Mouse (Mus musculus) heart, postnatal 36 days (tissue): Measurements from ENCODE around the gene Blm. TPM values are rescaled to one million over a fixed set of nuclear protein-coding genes. Genes with fewer than 3 reads are reported as not detected.
"Not testable (repeated sequence)": the region's sequence is repeated elsewhere in the genome, so short reads cannot be mapped to it uniquely, and the experiment has no call there.

ENCODE experiments used
- DNase-seq, 2 experiments: peaks; one replicate each; pipeline ENCODE4 v3.0.0; 2021 to 2022
- intact Hi-C: fragments of 180-260 bp; cut with DNase I; formaldehyde crosslinking; loops from one replicate; pipeline ENCODE4 v1.15.1; 2025
- total RNA-seq, 2 experiments: library from RNA; stranded (reverse); gene quantifications; 2 replicates each; pipeline ENCODE4 v1.2.3; 2021

Gene Blm
- total RNA-seq, 2 experiments from 2014 or later: 1.3 to 1.7 TPM

DNA sequence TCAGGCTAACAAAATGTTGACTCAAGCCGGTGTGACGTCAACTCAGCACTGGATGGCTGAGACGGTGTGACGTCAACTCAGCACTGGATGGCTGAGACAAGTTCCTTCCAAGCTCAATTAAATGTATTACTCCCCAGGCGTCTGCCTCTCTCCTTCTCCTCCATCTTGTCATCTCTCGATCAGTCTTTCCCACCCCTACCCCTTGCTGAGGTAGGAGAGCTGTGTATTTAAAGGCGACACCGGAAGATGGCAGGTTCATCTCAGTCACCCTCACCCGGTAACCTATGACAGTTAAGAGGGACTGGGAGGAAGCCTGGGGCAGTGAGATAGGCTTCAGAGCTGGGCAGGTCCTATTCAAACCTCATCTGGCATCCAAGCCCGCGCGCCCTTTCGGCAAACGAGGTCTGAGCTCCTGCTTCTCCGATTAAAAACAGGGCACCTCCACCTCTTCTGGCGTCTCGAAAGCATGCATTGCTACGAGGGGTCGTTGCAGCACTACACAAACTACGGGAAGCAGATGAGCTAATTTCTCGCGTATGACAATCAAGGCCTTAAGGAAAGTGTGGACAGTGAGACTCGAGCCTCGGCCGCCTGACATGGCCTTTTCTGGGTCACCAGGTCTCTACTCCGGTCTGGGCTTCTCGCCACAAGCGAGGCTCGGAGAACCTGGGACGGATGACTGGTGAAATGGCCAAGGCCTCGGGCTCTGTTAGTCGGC is 469 bp downstream of the Blm start:
- intact Hi-C loops: loop anchor here (1.0 to 2.0 kb wide), 2 partner anchors 46 to 134 kb away; no protein-coding TSS in a partner anchor
- DNase-seq: no peak

DNA sequence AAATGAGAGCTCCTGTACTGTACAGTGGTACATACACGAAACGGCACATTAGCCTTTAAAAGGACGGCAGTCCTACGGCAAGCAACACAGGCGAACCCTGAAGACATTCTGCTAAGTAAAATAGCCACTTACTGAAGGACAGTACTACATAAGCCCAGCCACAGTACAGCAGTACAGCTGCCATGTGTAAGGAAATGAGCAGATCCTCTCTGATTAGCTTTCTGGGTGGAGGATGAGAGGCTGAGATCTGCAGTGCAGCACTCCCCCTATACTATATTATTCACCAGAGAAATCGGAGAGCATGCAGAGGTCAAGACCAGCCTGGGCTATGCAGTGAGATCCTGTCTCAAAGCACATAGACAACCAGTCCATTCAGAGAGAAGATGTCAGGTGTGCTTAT is 3.8 kb downstream of the Blm start:
- intact Hi-C loops: no loop called here
- DNase-seq: no peak

DNA sequence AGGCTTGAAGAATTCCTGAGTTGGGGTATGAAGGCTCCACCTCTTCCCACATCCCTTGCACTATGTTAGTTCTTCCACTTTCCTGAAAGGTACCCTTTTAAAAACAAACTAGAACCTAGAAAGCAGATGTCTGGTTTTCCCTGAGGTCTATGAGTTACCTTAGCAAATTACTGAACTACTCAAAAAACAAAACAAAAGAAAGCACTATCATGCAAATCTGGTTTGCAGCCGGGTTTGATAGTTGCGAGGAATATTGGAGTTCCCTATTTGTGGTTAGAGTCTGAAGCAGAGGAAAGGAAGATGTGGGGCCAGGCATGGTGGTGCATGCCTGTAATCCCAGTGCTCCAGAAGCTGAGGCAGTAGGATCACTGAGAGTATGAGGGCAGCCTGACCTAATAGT is 4.3 kb downstream of the Blm start:
- no peak for DNase-seq
- intact Hi-C loops: no loop called here

DNA sequence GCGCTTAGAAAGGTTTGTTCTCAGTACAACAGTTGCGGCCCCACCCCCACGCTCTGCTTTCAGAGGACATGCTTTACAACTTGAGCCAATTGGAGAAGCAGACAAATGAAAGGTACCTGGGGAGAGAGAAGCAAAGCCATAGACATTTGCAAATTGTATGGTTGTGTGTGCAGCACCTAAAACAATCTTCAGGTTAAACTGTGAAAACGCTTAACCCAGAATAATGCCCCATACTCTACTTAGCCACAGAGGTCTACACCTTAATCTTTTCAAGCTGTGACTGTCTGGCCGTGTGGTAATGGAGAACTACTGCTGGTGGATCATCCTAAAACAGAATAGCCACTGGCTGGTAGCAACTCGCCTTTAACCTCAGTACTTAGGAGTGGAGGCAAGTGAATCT is 8.2 kb downstream of the Blm start:
- intact Hi-C loops: no loop called here
- no peak for DNase-seq

DNA sequence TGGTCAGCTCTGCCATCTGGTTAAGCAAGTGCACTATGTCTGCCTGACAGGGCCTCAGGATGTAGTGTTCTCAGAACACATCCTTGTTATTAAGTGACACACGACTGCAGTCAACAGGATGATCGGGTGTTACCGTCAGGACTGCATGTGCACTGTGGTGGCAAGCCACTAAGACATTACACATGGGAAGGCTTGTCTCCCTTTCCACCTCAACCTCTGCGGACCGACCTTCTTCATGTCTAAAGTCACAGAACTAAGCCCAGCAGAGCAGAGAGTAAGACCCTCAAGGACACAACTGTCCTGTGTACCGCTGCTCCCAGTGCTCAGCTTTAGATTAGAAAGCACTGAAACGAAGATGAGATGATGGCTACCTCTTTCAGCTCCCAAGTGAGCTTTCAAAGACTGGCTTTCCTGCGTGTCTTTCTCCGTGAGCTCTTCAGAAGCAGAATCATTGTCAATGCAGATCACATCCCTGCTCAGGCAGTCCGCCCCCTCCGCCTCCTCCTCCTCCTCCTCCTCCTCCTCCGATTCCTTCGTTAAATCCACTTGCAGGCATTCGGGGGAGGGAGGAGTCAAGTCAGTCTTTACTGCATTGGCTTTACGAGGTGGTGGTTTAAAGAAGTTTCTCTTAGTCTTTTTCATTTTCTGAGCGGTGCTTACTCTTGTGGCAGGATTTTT is 22.4 kb downstream of the Blm start:
- intact Hi-C loops: no loop called here
- no peak for DNase-seq

DNA sequence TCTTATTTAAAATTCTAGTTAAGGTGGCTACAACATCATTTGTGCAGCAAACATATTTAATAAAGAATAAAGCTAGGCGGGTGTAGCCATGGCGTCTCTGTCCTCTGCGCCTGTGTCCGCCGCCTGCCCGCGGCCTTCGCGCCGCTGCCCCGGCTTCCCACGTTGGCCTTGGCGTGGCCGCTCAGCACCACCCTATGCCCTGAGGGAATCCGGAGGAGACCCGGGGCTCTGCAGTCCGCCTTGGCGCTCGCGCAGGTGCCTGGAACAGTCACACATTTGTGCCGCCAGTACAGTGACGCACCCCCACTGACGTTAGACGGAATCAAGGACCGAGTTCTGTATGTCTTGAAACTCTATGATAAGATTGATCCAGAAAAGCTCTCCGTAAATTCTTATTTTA is 27.2 kb downstream of the Blm start:
- intact Hi-C loops, DNase-seq: not testable (repeated sequence)

DNA sequence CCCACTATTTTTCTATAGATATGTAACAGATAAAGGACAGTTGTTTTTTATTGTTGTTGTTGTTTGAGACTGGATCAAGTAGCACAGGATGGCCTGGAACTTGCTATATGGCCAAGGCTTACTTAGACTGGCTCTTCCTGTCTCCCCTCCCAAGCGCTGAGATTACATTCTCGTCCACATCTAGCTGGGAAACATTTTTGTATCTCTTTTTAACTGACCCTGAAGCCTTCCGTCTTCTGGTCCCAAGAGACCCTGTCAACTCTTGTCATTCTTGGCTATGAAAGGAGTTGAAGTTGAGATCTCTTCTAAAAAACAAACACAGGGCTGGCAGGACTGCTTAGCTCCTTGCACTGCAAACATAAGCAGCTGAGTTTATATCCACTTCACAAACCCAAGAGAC is 28.9 kb downstream of the Blm start:
- no peak for DNase-seq
- intact Hi-C loops: no loop called here

DNA sequence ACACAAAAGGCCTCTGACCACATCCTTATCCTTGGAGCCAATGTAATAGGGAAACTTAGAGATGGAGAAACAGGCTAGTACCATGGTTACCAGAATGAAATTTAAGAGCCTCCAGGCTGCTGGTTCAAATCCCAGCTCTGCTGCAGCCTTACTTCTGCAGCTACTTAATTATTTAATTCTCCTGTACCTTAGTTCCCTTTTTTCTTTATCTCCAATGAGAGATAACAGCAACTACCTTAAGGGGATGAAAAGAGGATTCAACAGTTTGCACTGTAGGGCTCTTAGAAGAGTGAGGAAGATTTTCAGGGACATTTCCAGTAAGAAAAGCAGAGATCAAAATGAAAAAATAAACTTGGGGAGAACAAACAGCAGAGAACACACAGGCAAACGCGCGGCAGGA is 30.0 kb downstream of the Blm start:
- intact Hi-C loops: no loop called here

DNA sequence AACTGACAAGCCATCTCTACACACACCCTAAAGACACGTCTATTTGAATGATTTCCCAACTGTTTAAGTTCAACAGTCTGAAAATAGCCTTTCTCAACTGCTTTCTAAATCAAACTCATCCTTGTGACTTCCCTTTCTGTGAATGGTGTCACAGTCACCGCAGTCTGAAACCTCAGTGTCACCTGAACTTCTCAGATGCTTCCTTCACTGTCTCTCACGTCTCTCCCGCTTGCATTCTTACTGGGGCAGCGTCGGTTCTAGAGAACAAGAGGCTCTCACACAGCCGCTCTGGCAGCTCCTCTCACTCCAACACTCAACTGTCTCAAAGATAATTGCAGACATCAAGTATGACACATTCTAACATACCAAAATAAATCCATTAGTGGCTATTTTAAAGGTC is 33.9 kb downstream of the Blm start:
- intact Hi-C loops: no loop called here
- DNase-seq: no peak

More for the DNA sequence above, 30.0 kb downstream of the Blm start:
- DNase-seq: no peak

DNA sequence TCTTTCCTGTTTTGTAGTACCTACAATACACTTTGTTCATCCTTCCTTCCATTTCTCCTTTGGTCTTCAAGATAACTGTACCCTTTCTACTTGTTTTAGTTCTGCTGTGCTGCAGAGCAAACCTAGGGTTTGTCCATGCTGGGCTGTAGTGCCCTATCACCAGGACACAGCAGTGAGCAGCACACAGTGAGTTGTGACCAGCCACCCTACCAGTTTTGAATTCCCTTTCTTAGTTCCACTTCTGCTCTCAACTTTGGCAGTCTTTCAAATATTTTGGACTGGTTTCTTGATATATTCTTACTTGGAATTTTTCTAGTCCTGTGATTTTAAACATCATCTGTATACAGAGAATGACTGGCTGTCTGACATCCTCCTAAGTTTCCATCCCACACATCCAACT is 34.8 kb downstream of the Blm start:
- no peak for DNase-seq
- intact Hi-C loops: no loop called here

DNA sequence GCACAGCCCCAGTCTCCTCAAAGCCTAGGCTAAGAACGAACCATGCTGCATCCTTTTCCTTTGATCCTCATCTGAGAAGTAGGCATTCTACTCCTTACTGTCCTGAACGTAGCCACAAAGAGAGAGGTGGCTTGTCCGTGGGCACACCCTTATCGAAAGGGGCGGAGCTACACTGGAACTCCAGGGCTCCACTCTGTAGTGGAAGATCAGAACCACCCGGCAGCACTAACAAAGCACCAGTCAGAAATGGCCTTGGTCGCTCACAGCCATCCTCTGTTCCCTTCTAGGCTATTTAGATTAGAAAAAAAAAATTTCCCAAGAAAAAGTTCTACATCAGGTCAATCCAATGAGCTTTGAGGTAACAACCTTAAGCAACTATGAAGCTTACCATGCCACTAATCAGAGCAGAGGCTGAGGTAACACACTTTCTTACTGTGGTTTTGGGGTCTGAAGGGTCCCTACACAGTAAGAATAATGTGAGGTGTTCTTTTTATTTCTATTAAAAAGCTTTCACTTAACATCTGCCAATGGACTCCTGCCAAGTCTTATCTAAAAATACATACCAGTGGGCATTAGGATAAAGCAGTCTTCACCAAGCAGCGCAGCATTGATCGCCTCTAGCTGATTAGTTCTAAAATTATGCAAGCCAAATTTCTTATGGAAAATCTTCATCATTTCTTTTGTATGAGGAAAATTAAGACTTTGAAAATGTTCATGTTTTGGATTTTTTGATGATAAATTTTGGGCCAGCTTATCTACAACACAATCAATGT is 35.5 kb downstream of the Blm start:
- DNase-seq: no peak
- intact Hi-C loops: no loop called here

DNA sequence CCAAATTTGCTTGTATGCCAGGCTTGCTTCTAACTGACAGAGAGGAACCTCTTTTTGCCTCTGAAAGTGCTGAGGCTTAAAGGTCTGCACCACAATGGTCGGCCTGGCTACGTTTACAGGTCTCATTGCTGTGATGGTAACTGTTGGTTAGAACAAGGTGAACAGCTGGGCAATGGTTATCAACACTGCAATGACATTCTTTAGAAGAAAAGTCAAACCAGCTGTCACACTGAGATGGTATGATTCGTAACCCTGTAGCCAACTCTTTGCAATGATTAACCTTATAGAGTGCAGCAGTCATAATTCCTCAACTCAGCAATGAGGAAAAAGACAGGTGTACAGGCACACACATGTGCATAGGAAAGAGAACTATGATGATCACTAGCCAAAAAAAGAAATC is 38.3 kb downstream of the Blm start:
- intact Hi-C loops: no loop called here
- DNase-seq: no peak

DNA sequence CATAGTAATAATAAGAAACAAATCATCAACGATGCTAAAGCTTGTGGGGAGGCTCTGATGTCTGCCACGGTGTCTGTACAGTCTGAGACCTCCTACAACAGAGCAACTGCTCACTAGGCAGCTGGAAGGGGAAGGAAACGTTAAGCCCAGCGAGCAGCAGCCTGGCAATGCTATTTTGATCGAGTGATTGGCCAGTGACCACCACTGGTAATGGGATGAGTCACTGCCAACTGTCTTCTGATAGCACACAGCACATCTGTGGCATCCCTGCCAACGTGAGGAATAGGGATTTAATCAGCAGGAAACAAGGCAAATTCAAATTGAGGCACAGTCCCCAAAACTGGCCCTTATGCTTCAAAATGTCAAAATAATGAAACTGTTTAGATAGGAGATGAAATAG is 39.7 kb downstream of the Blm start:
- intact Hi-C loops: no loop called here

DNA sequence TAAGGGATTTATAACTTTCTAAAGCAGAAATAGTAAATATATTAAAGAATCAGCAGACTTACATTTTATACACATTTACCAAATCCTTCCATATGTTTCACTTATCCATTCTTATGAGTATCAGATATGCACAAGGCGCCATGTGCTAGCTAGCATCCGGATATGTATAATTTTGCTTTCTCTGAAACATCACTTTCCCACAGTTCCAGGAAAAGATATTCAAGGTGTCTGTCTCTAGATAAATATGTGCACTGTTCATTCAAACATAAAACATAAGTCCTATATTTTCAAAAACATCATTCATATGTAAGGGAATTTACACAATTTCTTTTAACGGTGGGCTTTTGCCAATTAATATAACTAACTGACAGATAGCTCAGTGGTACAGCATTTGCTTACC is 42.9 kb downstream of the Blm start:
- intact Hi-C loops: no loop called here
- DNase-seq: no peak

More for the DNA sequence above, 39.7 kb downstream of the Blm start:
- no peak for DNase-seq

DNA sequence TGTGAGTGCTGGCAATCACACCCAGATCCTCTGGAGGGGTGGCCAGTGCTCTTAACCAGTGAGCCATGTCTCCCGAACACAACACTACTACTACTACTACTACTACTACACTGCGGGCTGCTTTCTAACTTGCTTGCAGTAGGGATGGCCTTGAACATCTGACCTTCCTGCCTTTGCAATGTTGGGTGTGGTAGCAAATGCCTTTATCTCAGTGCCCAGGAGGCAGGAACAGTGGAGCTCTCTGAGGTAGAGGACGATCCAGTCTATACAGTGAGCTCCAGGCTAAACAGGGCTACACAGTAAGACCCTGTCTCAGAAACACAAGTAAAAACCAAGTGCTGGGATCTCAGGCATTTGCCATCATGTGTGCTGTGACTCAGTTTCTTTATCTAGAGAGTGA is 43.8 kb downstream of the Blm start:
- DNase-seq: no peak
- intact Hi-C loops: no loop called here

DNA sequence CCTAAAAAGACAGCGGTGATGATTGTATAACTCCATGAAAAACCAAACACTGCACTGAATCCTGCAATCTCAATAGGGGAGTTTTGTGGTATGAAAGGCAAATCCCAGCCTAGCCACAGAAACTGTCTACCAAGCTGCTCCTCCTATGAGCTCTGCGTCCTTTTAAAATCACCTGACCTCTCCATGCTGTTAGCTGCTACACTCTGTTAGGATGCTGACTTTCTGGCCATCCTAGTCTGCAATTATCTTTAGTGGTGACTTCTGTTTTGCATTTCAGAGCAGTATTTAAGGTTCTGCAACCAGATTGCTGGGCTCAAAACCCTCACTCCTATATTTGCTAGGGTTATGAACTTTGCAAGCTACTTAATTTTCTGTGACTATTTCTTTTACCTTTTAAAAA is 44.6 kb downstream of the Blm start:
- DNase-seq: no peak
- intact Hi-C loops: no loop called here

DNA sequence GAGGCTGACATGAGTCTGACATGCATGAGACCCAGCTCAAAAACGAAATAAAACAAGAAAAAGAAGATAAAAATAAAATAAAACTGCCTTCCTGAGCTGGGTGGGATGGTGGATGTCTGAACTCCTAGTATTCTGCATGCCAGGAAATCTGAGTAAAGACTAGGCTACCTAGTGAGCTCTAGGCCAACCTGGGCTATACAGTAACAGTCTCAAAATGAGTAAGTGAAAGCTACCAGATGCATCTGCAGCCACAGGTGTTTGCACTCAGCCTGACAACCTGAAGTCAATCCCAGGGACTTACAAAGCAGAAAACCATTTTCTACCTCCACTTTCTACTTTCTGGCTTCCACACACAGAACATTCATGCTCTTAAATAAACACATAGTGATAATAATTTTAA is 45.5 kb downstream of the Blm start:
- intact Hi-C loops: no loop called here
- DNase-seq: no peak

DNA sequence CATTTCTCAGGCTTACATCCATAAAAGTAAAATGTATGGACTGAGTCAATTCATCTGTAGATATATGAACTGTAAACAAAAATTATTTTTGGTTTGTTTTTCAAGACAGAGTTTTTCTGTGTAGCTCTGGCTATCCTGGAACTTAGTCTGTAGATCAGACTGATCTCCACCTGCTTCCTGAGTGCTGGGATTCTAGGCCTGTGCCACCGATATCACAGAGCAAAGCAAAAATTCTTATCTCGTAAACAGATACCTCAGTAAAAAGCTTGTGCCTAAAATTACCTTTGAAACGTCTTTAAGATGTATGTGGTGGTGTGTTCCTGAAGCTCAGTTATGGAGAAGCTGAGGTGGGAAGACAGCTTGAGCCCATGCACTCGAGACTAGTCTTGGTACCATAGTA is 47.7 kb downstream of the Blm start:
- no peak for DNase-seq
- intact Hi-C loops: no loop called here

DNA sequence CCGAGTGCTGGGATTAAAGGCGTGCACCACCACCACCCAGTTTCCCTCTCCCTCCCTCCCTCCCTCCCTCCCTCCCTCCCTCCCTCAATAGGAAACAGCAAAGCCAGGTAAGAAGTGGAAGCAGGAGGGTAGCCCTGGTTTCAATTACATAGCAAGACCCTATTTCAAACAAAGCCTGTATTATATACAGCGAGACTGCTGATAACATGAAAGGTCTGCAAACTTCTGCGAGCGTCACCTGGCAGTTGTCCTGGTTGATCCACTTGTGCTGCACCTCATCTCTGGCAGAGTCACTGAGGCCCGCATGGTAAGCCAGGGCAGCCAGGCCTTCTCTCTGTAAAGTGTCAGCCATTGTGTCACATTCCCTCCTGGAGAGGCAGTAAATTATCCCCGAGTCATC is 54.8 kb downstream of the Blm start:
- intact Hi-C loops: no loop called here
- DNase-seq: no peak

DNA sequence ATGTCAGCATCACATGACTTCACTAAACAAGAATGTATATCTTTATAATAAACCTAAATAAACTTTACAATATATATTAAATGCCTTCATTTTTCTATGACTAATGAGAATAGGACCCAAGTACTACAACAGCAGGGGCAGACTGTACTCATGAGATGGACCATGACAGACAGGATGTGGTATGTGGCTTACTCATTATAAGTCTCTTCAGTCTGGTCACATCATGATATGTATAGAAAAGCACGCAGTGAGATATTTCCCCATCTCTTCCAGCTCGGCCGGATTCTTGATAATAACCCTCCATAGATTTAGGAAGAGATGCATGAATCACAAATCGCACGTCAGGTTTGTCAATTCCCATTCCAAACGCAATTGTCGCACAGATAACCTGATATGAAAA is 61.1 kb downstream of the Blm start:
- DNase-seq: no peak
- intact Hi-C loops: no loop called here

DNA sequence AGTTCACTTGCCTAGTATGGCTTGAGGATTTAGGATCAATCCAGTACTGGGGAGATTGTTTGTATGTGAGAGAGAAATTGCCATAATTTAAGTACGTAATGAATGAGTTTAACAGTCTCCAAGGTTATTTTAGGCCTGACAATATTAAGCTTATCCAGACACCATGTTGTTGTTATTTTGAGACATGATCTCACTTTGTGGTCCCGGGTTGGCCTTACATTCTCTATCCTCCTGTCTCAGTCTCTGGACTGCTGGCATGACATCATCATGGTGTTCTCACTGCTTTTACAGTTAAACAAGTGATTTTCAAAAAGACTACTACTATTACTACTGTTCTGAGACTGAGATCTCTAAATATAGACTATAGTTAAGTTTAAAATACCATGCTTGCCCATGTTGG is 66.1 kb downstream of the Blm start:
- no peak for DNase-seq
- intact Hi-C loops: no loop called here

DNA sequence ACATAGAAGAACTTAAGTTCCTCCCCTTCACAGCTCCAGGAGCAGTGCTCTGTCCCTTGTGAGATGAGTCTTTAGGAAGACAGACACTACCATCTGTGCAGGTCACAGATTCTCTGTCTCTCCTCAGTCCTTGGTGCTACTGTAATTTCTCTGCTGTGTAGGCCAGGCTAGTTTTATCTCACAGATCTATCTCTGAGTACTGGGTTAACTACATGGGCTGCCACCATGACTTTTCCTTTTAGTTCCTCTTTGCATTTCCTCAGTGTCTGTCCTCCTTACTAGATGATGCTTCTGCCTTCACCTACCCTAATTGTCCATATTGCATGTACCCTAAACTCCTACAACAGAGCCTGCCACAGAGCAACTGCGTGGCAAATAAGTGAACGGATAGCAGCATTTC is 67.6 kb downstream of the Blm start:
- no peak for DNase-seq
- intact Hi-C loops: no loop called here
